Mouse (Mus musculus): ENCODE results near the gene Dydc2.

- TF ChIP-seq CTCF (IDR thresholded peaks at IDR 0.05; ENCODE audit: extremely low read depth, insufficient read depth, low read length) (no peak), POLR2A (IDR thresholded peaks at IDR 0.05; ENCODE audit: extremely low read depth, insufficient read depth, low read length) (no peak)
Measured at GRCm38 (mm10) chr14:41004201-41005141, 64.5 kb downstream of the Dydc2 start.

All from cortical plate, adult 2 months (tissue).